Mouse (Mus musculus) cerebellum, adult 2 months (tissue): ENCODE measurements around the gene Tmem101. TPM values are rescaled to one million over a fixed set of nuclear protein-coding genes. Genes with fewer than 3 reads are reported as not detected.

Source experiments
- DNase-seq, 2 experiments: peaks; one replicate each; pipeline ENCODE4 v3.0.0; 2021
- H3K27ac ChIP-seq: fragments of 200-500 bp; 2 replicates; pipeline ENCODE4 v1.5.1; 2012; ENCODE audit warnings: low read length, control low read depth, inconsistent platforms; ENCODE audit not compliant: insufficient read depth
- H3K27me3 ChIP-seq: fragments of 200-500 bp; 2 replicates; pipeline ENCODE4 v1.6.1; 2012; ENCODE audit warnings: inconsistent platforms, mild to moderate bottlenecking, low read length, moderate library complexity; ENCODE audit not compliant: control insufficient read depth, insufficient read depth
- H3K4me1 ChIP-seq: fragments of 200-500 bp; 2 replicates; pipeline ENCODE4 v1.6.1; 2011; ENCODE audit warnings: low read length; ENCODE audit not compliant: control insufficient read depth, insufficient read depth
- H3K4me3 ChIP-seq: fragments of 200-500 bp; replicated peaks from 2 replicates; pipeline ENCODE3; 2011; ENCODE audit warnings: mild to moderate bottlenecking, low read depth, low read length, control low read depth; ENCODE audit not compliant: insufficient read depth
- CTCF ChIP-seq: fragments of 200-500 bp; IDR thresholded peaks from 2 replicates; pipeline ENCODE4 v1.5.1; 2011; ENCODE audit warnings: low read depth, mild to moderate bottlenecking, control low read depth, low read length, moderate library complexity, borderline replicate concordance; ENCODE audit not compliant: insufficient read depth
- POLR2A ChIP-seq: fragments of 200-500 bp; IDR thresholded peaks from 2 replicates; pipeline ENCODE4 v1.6.1; 2011; ENCODE audit warnings: low read length, control low read depth, borderline replicate concordance; ENCODE audit not compliant: insufficient read depth
- WGBS: fragments of 180-500 bp; shearing (Covaris S2); methylation state at CpG from one replicate; pipeline ENCODE4 v1.1.7; 2018; 5-methylcytosine and 5-hydroxymethylcytosine counted together
- polyA plus RNA-seq: library from polyadenylated mRNA; depleted of rRNA; stranded (reverse); fragments of >200 nt; gene quantifications from 2 replicates; pipeline ENCODE4 v1.2.3, GENCODE M21; 2012

Tmem101 gene
- polyA plus RNA-seq, 1 experiment: 33.2 TPM

- TF ChIP-seq POLR2A: 0 out of 2 replicates have a peak, but pooled peaks have one; percentile 23
- no peak for TF ChIP-seq CTCF
- H3K27ac ChIP-seq: no peak within 1 kb of the TSS
Observed at GRCm38 (mm10) chr11:102189461-102190436, 33.5 kb upstream of the Tmem101 start, which contains the start of gene G6pc3. TSS of gene G6pc3 (plus strand) at chr11:102189620.

GRCm38 (mm10) chr11:102188980-102189379 is 32.8 kb upstream of the Tmem101 start:
- DNase-seq: no peak
- Histone ChIP-seq H3K4me1 (peaks cover 5% of the 10 kb centered on the region; the same call in 1 of the 2 replicates), H3K27ac (no peak overlapping the region), H3K4me3 (no peak overlapping the region), H3K27me3 (no peaks in the 10 kb centered on the region)
- TF ChIP-seq POLR2A: no peak
- no peak for TF ChIP-seq CTCF
- WGBS: 77% methylated on average over 6 of the region's 6 CpGs

More at GRCm38 (mm10) chr11:102189461-102190436, 33.5 kb upstream of the Tmem101 start, which contains the start of gene G6pc3:
- H3K27me3 ChIP-seq: no peaks in the 10 kb centered on the region
- H3K4me3 ChIP-seq: peak within 1 kb of the TSS; percentile 67
- 2% methylated on average over 50 of the region's 50 CpGs for WGBS
- DNase-seq: peak; percentile 90 to 91
- H3K4me1 ChIP-seq: peaks cover 5% of the 10 kb centered on the region; the same call in 1 of the 2 replicates

GRCm38 (mm10) chr11:102186235-102186634 is 30.0 kb upstream of the Tmem101 start:
- 65% methylated on average over 1 of the region's 1 CpGs for WGBS
- H3K27me3 ChIP-seq: no peaks in the 10 kb centered on the region
- H3K4me3 ChIP-seq: no peak overlapping the region
- no peak overlapping the region for H3K27ac ChIP-seq
- H3K4me1 ChIP-seq: peaks cover 7% of the 10 kb centered on the region; the same call in 1 of the 2 replicates
- DNase-seq: no peak
- TF ChIP-seq POLR2A (no peak), CTCF (no peak)

DNA sequence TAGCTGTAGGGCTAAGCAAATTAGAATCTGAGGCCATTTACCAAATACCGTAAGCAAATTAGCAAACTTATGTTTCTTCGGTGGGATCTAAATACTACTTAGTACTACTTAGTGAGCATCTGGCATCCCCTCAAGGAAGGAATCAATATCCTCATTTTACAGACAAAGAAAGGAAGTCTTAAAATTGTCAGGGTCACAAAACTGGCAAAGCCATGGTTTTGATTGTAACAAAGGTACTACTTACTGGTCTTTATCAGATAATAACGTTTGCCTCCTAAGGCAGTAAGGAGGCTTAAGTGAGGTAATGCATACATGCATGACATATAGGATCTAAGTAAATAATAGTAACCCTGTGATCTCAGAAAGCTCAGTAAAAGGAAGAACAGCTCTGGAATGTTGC is 29.5 kb upstream of the Tmem101 start:
- TF ChIP-seq CTCF (no peak), POLR2A (no peak)
- peak overlapping the region; percentile 86 for H3K4me3 ChIP-seq
- H3K27ac ChIP-seq: no peak overlapping the region
- WGBS: 41% methylated on average over 3 of the region's 3 CpGs
- DNase-seq: no peak
- H3K27me3 ChIP-seq: no peaks in the 10 kb centered on the region
- H3K4me1 ChIP-seq: peaks cover 6% of the 10 kb centered on the region; the same call in 1 of the 2 replicates

DNA sequence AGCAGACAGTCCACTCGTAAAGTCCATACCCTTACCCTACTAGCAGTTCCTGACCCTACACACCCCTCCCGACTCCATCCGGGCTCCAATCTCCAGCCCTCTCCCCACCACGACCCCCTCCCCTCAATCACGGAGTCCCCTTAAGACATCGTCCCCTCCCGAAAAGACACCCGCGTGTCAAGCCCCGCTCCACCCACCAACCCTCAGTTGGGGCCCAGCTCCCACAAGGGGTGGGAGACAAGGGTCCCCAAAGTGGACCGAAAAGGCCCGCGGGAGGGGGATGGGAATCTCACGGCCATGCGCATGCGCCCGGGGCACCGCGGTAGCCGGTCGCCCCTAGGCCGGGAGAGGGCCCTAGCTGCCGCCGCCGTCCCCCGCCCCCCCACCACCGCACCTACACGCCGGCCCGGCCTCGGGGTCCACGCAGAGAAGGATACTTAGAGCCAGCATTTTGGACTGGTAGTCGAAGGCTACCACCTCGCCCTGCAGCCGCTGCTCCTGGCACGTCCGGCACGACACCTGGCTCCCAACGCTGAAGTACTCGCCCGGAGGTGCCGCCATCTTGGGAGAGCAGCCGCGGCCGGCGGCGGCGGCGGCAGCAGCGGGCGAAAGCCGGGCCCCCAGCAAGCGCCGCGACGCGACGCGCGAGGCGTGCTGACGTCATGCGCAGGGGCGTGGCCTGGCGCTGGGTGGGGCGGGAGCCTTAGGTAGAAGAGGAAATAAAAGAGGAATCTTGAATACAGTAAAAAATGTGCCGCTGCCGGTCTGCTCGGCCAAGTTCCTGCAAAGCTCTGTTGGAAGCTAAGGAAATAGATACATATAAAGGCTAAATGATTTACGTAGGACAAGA is 28.7 kb upstream of the Tmem101 start, which contains the start of gene Lsm12:
TSS of gene Lsm12 (minus strand) at position 651 of the 850 bp plus-strand sequence.
- no peaks in the 10 kb centered on the region for H3K27me3 ChIP-seq
- peaks cover 5% of the 10 kb centered on the region; the same call in 1 of the 2 replicates for H3K4me1 ChIP-seq
- H3K27ac ChIP-seq: peak within 1 kb of the TSS; percentile 88
- peak within 1 kb of the TSS; percentile 86 for H3K4me3 ChIP-seq
- DNase-seq: peak; percentile 94 to 97
- TF ChIP-seq CTCF (no peak), POLR2A (peak; percentile 70)
- 1% methylated on average over 68 of the region's 70 CpGs for WGBS

GRCm38 (mm10) chr11:102184253-102184645 is 28.0 kb upstream of the Tmem101 start:
- no peaks in the 10 kb centered on the region for H3K27me3 ChIP-seq
- peaks cover 5% of the 10 kb centered on the region; the same call in 1 of the 2 replicates for H3K4me1 ChIP-seq
- DNase-seq: no peak
- WGBS: 1% methylated on average over 7 of the region's 7 CpGs
- no peak for TF ChIP-seq POLR2A
- no peak for TF ChIP-seq CTCF
- H3K27ac ChIP-seq: 0 out of 2 replicates have a peak overlapping the region, but pooled peaks have one; percentile 37
- peak overlapping the region; percentile 86 for H3K4me3 ChIP-seq

- H3K4me1 ChIP-seq: peaks cover 6% of the 10 kb centered on the region
- H3K27ac ChIP-seq: no peak overlapping the region
- H3K4me3 ChIP-seq: no peak overlapping the region
- no peaks in the 10 kb centered on the region for H3K27me3 ChIP-seq
- no peak for DNase-seq
- TF ChIP-seq CTCF: no peak
- no peak for TF ChIP-seq POLR2A
Observed at GRCm38 (mm10) chr11:102179836-102180235, 23.6 kb upstream of the Tmem101 start.
